Mouse (Mus musculus) CH12.LX (cell line): ENCODE data around the gene C2cd4b.

Experiments
- CTCF ChIP-seq, 2 experiments: IDR thresholded peaks in 1 of 2; conservative IDR thresholded peaks in 1 of 2; 2 replicates each; pipeline ENCODE4 v1.5.1; 2011 to 2012; ENCODE audit warnings: low read depth in 2 of 2, low read length in 2 of 2, improper control_type of control experiment in 1 of 2, inconsistent platforms in 1 of 2, mild to moderate bottlenecking in 1 of 2, moderate library complexity in 1 of 2
- E2F4 ChIP-seq: IDR thresholded peaks from 2 replicates; pipeline ENCODE4 v1.6.1; 2011; ENCODE audit warnings: low read depth, low read length, improper control_type of control experiment; ENCODE audit not compliant: insufficient replicate concordance
- ELF1 ChIP-seq: IDR thresholded peaks from 2 replicates; pipeline ENCODE4 v1.6.1; 2014; ENCODE audit warnings: low read depth, mild to moderate bottlenecking, inconsistent platforms, low read length, improper control_type of control experiment
- MAFK ChIP-seq: IDR thresholded peaks from 2 replicates; pipeline ENCODE4 v1.6.1; 2011; ENCODE audit warnings: low read length, improper control_type of control experiment; ENCODE audit not compliant: insufficient replicate concordance
- POLR2A ChIP-seq: IDR thresholded peaks from 2 replicates; pipeline ENCODE4 v1.6.1; 2011; ENCODE audit warnings: low read depth, mild to moderate bottlenecking, improper control_type of control experiment, low read length
- UBTF ChIP-seq: IDR thresholded peaks from 2 replicates; pipeline ENCODE4 v1.6.1; 2012; ENCODE audit warnings: low read depth, mild to moderate bottlenecking, inconsistent platforms, low read length, improper control_type of control experiment, moderate library complexity

DNA sequence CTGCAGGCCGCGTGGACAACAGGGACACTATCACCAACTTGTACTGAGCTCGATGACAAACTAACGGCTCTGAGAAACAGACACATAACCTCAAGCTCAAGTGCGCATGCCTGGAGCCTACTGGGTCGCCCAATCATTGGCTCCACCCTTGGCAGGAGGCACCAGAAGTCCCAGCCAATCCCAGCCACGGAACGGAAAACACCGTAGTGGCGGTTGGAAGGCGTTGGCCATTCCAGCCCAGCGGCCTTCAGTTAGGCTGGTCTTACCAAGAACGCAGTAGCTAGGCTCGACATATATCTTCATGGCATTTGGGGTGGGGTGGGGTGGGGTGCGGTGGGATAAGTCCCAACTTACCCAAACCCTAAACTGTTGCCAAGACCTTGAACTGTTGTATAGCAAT is 25.5 kb upstream of the C2cd4b start:
- no peak for TF ChIP-seq MAFK
- TF ChIP-seq CTCF (conservative IDR thresholded peaks at IDR 0.05 in 1 of 2, IDR thresholded peaks at IDR 0.05 in 1 of 2; ENCODE audit: low read depth in 2 of 2, low read length in 2 of 2), result no peak
- no peak for TF ChIP-seq POLR2A
- no peak for TF ChIP-seq ELF1
- no peak for TF ChIP-seq E2F4
- TF ChIP-seq UBTF, result no peak
